Comparison of ENCODE assay signal across 9 mouse cellular contexts in genomic region chr8:46311159-46311558, GRCm38 (mm10). TPM values are rescaled to one million over a fixed set of nuclear protein-coding genes. Genes with fewer than 3 reads are reported as not detected.
DNase-seq lines count a peak whose midpoint lies in the region; ATAC-seq lines count a peak whose summit lies in the region.
"Had no signal": no experiment of that assay in that cellular context is flagged by ENCODE, and none has a peak within 500 bp of the region (broad histone marks: within the 10 kb centered on the region; RNA-seq: fewer than 3 reads in every experiment).

No protein-coding gene starts in this region.

- H3K9me3 ChIP-seq in limb, embryonic 13.5 days, result no peaks in the 10 kb centered on the region
- no peaks in the 10 kb centered on the region for H3K9me3 ChIP-seq in stomach, embryonic 15.5 days
- H3K9me3 ChIP-seq: embryonic facial prominence, embryonic 13.5 days had no signal

- DNase-seq in A20 (ENCODE audit: low read depth, low spot score), result peak; percentile 80
- DNase-seq in adrenal gland, postnatal 10 days, result peak; percentile 91
- DNase-seq in embryo, embryonic 11.5 days (ENCODE audit: low read depth, low spot score), result peak; percentile 61
- DNase-seq in heart, adult 11 months, result peak; percentile 92
- DNase-seq in kidney, adult 9 months, result peak; percentile 85
- DNase-seq in naive thymus-derived CD4-positive, alpha-beta T cell, adult 2 months (ENCODE audit: low read depth), result peak; percentile 63

- ATAC-seq in limb, embryonic 13.5 days (ENCODE audit: low FRiP score, low read depth), result peak; percentile 79
- peak; percentile 53; the same call in 1 of the 2 replicates for ATAC-seq in stomach, embryonic 15.5 days (ENCODE audit: insufficient read depth, low FRiP score, low read depth)

- no peak overlapping the region for H3K9ac ChIP-seq in limb, embryonic 13.5 days
- H3K9ac ChIP-seq in stomach, embryonic 15.5 days, result no peak overlapping the region
- H3K9ac ChIP-seq: embryonic facial prominence, embryonic 13.5 days had no signal

- H3K27me3 ChIP-seq in limb, embryonic 13.5 days, result peaks cover 4% of the 10 kb centered on the region; the same call in 1 of the 2 replicates
- H3K27me3 ChIP-seq in stomach, embryonic 15.5 days (replicated peaks), result no peaks in the 10 kb centered on the region
- H3K27me3 ChIP-seq: embryonic facial prominence, embryonic 13.5 days had no signal

- no peak overlapping the region for H3K4me3 ChIP-seq in limb, embryonic 13.5 days
- no peak overlapping the region for H3K4me3 ChIP-seq in stomach, embryonic 15.5 days (replicated peaks)
- H3K4me3 ChIP-seq: embryonic facial prominence, embryonic 13.5 days had no signal

- H3K4me2 ChIP-seq in limb, embryonic 13.5 days (replicated peaks), result no peak overlapping the region
- H3K4me2 ChIP-seq in stomach, embryonic 15.5 days, result no peak overlapping the region
- H3K4me2 ChIP-seq: embryonic facial prominence, embryonic 13.5 days had no signal

- H3K27ac ChIP-seq in limb, embryonic 13.5 days, result no peak overlapping the region
- no peak overlapping the region for H3K27ac ChIP-seq in stomach, embryonic 15.5 days
- H3K27ac ChIP-seq: embryonic facial prominence, embryonic 13.5 days had no signal

- no peaks in the 10 kb centered on the region for H3K4me1 ChIP-seq in limb, embryonic 13.5 days
- no peaks in the 10 kb centered on the region for H3K4me1 ChIP-seq in stomach, embryonic 15.5 days
- H3K4me1 ChIP-seq: embryonic facial prominence, embryonic 13.5 days had no signal

- 11% methylated on average over 10 of the region's 10 CpGs for WGBS in limb, embryonic 13.5 days
- WGBS in stomach, embryonic 15.5 days, result 13% methylated on average over 10 of the region's 10 CpGs

- H3K36me3 ChIP-seq in limb, embryonic 13.5 days, result no peaks in the 10 kb centered on the region
- H3K36me3 ChIP-seq in stomach, embryonic 15.5 days, result no peaks in the 10 kb centered on the region
- H3K36me3 ChIP-seq: embryonic facial prominence, embryonic 13.5 days had no signal

RNA-seq across cellular contexts. Expression of gene Helt, which starts 16.7 kb away (rescaled TPM):
- not detected for total RNA-seq in adrenal gland, postnatal 10 days (2021)
- polyA plus RNA-seq in limb, embryonic 13.5 days (2015; fragmentation: Nextera tagmentation; extraction: Ambion mirVana), result not detected in 2 replicates
- polyA plus RNA-seq in stomach, embryonic 15.5 days (2015; fragmentation: Nextera tagmentation; extraction: Ambion mirVana), result 0.10 TPM in 1 of 2 replicates, not detected in the other
- polyA plus RNA-seq: embryonic facial prominence, embryonic 13.5 days had no signal
